Mouse (Mus musculus) kidney, postnatal 36 days (tissue): ENCODE data around the gene Vsx1.

Source experiments
- DNase-seq, 2 experiments: peaks; one replicate each; pipeline ENCODE4 v3.0.0; 2021 to 2022; ENCODE audit warnings: mixed read lengths in 2 of 2

Gene Vsx1

GRCm38 (mm10) chr2:150643726-150644415 lies 45.3 kb downstream of the Vsx1 start:
- DNase-seq: no peak

- no peak for DNase-seq
These were observed 46.0 kb downstream of the Vsx1 start for GRCm38 (mm10) chr2:150643166-150643565.

GRCm38 (mm10) chr2:150638370-150638733 lies 50.8 kb downstream of the Vsx1 start:
- DNase-seq: no peak

GRCm38 (mm10) chr2:150637702-150638369 lies 51.3 kb downstream of the Vsx1 start:
- DNase-seq: no peak

- no peak for DNase-seq
These were observed 53.2 kb downstream of the Vsx1 start for GRCm38 (mm10) chr2:150635877-150636446.
